Mouse (Mus musculus): ENCODE data around the gene Rhot2.

Gene Rhot2

GRCm38 (mm10) chr17:25796211-25796771 is 48.4 kb downstream of the Rhot2 start:
- no peak for DNase-seq (ENCODE audit: low spot score)

DNA sequence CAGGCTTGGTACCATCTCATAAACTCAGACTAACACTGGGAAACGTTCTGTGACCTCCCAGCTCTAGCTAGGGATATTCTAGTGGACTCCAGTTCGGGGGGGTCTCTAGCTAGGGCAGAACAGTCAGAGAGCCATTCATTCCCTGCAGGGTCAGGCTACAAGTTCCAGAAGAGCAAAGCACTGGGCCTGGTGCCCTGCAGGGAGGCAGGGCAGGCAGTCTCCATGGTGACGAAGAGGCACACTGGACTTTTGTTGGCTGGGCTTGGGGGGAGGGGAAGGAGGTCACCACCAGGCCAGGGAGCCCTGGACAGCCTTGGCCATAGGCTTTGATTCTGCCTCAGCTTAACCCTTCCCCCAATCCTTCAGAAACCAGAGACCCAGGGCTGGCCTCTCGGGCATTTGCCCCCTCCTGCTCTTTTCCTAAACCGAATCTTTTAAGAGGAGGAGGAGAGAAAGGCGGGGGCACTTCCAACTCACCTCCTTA is 49.0 kb downstream of the Rhot2 start, which contains the start of gene AC134908.4:
AC134908.4 (minus strand) TSS at position 51 of the 484 bp plus-strand sequence.
- no peak for DNase-seq (ENCODE audit: low spot score)

GRCm38 (mm10) chr17:25794998-25795397 is 49.7 kb downstream of the Rhot2 start:
- no peak for DNase-seq (ENCODE audit: low spot score)

DNA sequence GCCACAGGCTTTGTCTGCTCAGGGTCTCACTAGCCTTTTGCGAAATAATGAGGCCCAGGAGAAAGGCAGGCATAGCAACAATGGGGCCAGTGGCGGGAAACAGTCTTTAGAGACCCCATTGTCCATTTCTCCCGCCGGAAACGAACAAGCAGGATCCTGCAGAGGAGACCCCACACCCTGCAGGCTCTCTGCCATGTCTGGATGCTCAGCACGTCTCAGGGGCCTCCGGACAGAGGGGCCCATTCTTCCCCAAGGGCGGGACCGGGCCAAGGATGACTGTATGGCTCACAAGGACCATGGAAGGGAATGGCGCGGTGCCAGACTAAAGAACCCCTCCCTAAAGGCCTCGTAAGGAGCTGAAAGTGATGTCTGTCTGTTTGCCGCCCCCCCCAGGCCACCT is 50.5 kb downstream of the Rhot2 start:
- DNase-seq (ENCODE audit: low spot score), result no peak

GRCm38 (mm10) chr17:25792615-25793014 is 52.0 kb downstream of the Rhot2 start, which contains the start of gene Fam173a:
Gene Fam173a, minus strand, starts transcription at chr17:25792901.
- peak; percentile 62 for DNase-seq (ENCODE audit: low spot score)

DNA sequence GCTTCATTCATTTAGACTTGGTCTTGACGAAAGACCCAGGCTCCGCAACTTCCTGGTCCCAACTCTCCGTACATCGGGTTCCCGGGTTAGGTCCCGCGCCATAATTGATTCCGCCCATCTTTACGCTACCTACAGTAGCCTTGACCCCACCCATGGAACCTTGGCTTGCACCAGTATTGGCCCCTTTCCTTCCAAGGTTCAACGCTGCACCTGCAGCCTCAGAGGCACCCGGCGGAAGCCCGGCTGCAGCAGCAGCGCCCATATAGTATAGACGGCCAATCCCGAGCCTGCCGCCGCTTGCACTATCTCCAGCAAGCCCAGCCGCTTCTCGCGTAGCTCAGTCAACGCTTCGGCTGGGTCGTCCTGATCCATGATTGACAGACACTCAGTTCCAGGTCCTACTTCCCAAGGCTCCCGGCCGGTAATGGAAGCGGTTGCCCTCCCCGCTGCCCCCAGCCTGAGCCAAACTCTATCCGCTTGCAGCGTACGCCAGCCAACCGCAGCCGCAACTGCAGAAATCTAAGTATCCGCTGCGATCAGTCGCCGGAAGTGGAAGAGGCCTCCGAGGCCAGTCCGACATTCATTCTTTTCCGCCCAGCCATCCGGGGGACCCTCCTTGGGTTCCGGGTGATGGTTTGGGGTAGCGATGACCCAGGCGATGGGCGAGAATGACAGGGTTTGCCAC is 52.7 kb downstream of the Rhot2 start:
- DNase-seq (ENCODE audit: low spot score), result peak; percentile 88

GRCm38 (mm10) chr17:25791320-25791842 is 53.3 kb downstream of the Rhot2 start:
- no peak for DNase-seq (ENCODE audit: low spot score)

Measured in ovary, postnatal 10 days (tissue).